Mouse (Mus musculus) small intestine, adult 2 months (tissue): ENCODE results near the gene Zfhx3.

Source experiments
- CTCF ChIP-seq: fragments of 200-500 bp; IDR thresholded peaks from 2 replicates; pipeline ENCODE4 v1.5.1; 2012; ENCODE audit warnings: low read depth, mild to moderate bottlenecking, control low read depth, inconsistent platforms, low read length, moderate library complexity, mixed read lengths; ENCODE audit not compliant: insufficient replicate concordance, insufficient read length; ENCODE audit errors: extremely low read depth
- POLR2A ChIP-seq: fragments of 200-500 bp; IDR thresholded peaks from 2 replicates; pipeline ENCODE4 v1.6.1; 2012; ENCODE audit warnings: low read depth, mild to moderate bottlenecking, control low read depth, inconsistent platforms, low read length, moderate library complexity

- TF ChIP-seq CTCF (no peak), POLR2A (no peak)
Observed at GRCm38 (mm10) chr8:109001923-109002322, 1059.5 kb downstream of the Zfhx3 start.
